Comparison of ENCODE assay signal across 30 mouse cellular contexts in the genomic region with DNA sequence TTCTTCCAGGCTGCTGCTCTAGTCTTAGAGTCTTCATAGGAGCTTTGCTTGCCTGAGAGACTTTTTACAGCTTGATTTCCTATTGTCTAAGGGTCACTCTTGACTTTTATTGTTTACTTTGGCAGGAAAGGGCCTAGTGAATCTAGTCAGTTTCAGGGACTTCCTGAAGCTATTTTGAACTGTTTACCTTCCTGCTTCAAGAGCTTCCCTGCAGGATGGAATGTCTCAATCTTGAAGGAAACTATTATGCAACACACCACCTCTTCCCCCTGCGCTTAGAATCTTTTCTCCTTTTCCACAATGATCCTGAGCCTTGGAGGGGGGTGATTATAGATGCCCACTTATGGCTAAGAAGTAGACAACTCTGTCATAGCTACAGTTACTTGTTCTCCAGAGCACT.
A peak's percentile ranks its signal among the peaks of the same experiment; 100 is the strongest.
DNase-seq lines count a peak whose midpoint lies in the region; ATAC-seq and TF ChIP-seq lines count a peak whose summit lies in the region.
"Had no signal": no experiment of that assay in that cellular context is flagged by ENCODE, and none has a peak within 500 bp of the region (broad histone marks: within the 10 kb centered on the region; RNA-seq: fewer than 3 reads in every experiment).

No protein-coding gene starts in this region.

- H3K27me3 ChIP-seq in lung, embryonic 14.5 days (ENCODE audit: insufficient read depth, low read length), result no peaks in the 10 kb centered on the region
- no peaks in the 10 kb centered on the region for H3K27me3 ChIP-seq in lung, postnatal 0 days (replicated peaks; ENCODE audit: insufficient read depth, low read length)
- H3K27me3 ChIP-seq: CH12.LX; embryonic facial prominence, embryonic 13.5 days; embryonic facial prominence, embryonic 15.5 days; forebrain, embryonic 12.5 days; Patski had no signal

- peak; percentile 46 for DNase-seq in lung, embryonic 14.5 days
- no peak for DNase-seq in lung, postnatal 10 days
- peak; percentile 58 for DNase-seq in lung, postnatal 0 days (ENCODE audit: low spot score)
- DNase-seq in lung, adult 2 months, result no peak
- DNase-seq in lung, postnatal 36 days, result peak; percentile 40
- no peak for DNase-seq in lung, postnatal 4 days
- DNase-seq in adipocyte (ENCODE audit: low spot score), result peak; percentile 27
- no peak for DNase-seq in cerebellum, postnatal 25 days
- DNase-seq: adrenal gland, adult 8-10 months; adrenal gland, postnatal 14 days; adrenal gland, postnatal 36 days; B cell, adult 2 months; cerebellum, adult 11-12 months; cerebellum, adult 2 months; cerebellum, adult 9-10 months; cerebellum, postnatal 10 days; cerebellum, postnatal 36 days; embryo, embryonic 11 days had no signal

- H3K9ac ChIP-seq in lung, embryonic 14.5 days, result no peak overlapping the region
- no peak overlapping the region for H3K9ac ChIP-seq in lung, postnatal 0 days (replicated peaks; ENCODE audit: low read depth)
- H3K9ac ChIP-seq: embryonic facial prominence, embryonic 13.5 days; embryonic facial prominence, embryonic 15.5 days; forebrain, embryonic 12.5 days had no signal

- H3K4me3 ChIP-seq in lung, embryonic 14.5 days (ENCODE audit: low read depth, low read length), result no peak overlapping the region
- H3K4me3 ChIP-seq in lung, postnatal 0 days (ENCODE audit: low read depth, low read length), result no peak overlapping the region
- no peak overlapping the region for H3K4me3 ChIP-seq in lung, adult 2 months (replicated peaks; ENCODE audit: extremely low read depth, low read depth, low read length)
- H3K4me3 ChIP-seq: embryonic facial prominence, embryonic 13.5 days; embryonic facial prominence, embryonic 15.5 days; erythroblast, embryonic 14.5 days; forebrain, embryonic 10.5 days; forebrain, embryonic 12.5 days had no signal

- H3K36me3 ChIP-seq in lung, embryonic 14.5 days (ENCODE audit: insufficient read depth), result peaks cover 15% of the 10 kb centered on the region; the same call in 1 of the 2 replicates
- H3K36me3 ChIP-seq in lung, postnatal 0 days (ENCODE audit: insufficient read depth, low read length), result no peaks in the 10 kb centered on the region
- H3K36me3 ChIP-seq: forebrain, embryonic 12.5 days had no signal

- TF ChIP-seq EP300 in lung, postnatal 0 days (IDR thresholded peaks at IDR 0.05), result peak; percentile 72

- no peak for ATAC-seq in lung, embryonic 14.5 days (ENCODE audit: insufficient read depth)
- 0 out of 2 replicates have a peak, but pooled peaks have one; percentile 20 for ATAC-seq in lung, postnatal 0 days
- ATAC-seq: activated CD4-positive, CD25-positive, alpha-beta regulatory T cell, adult 4 months; CD4-positive, CD25-positive, alpha-beta regulatory T cell, adult 4 months; forebrain, embryonic 14.5 days; forebrain, embryonic 16.5 days; Patski had no signal

- no peaks in the 10 kb centered on the region for H3K9me3 ChIP-seq in lung, embryonic 14.5 days (ENCODE audit: low read depth, low read length)
- H3K9me3 ChIP-seq in lung, postnatal 0 days (ENCODE audit: low read length), result no peaks in the 10 kb centered on the region
- H3K9me3 ChIP-seq: embryonic facial prominence, embryonic 13.5 days; embryonic facial prominence, embryonic 15.5 days; forebrain, embryonic 12.5 days; G1E had no signal

- WGBS in lung, embryonic 14.5 days, result 73% methylated on average over 1 of the region's 1 CpGs
- WGBS in lung, postnatal 0 days, result 34% methylated on average over 1 of the region's 1 CpGs
- 34% methylated on average over 1 of the region's 1 CpGs for WGBS in lung, adult 2 months

- no peak for TF ChIP-seq CTCF in lung, embryonic 14.5 days (IDR thresholded peaks at IDR 0.05; ENCODE audit: low read depth)
- no peak for TF ChIP-seq CTCF in lung, postnatal 0 days (IDR thresholded peaks at IDR 0.05)
- TF ChIP-seq CTCF in lung, adult 2 months (IDR thresholded peaks at IDR 0.05; ENCODE audit: insufficient read depth, low read length), result no peak

- no peak overlapping the region for H3K4me2 ChIP-seq in lung, embryonic 14.5 days
- H3K4me2 ChIP-seq in lung, postnatal 0 days (replicated peaks; ENCODE audit: low read depth, low read length), result no peak overlapping the region
- H3K4me2 ChIP-seq: embryonic facial prominence, embryonic 13.5 days; embryonic facial prominence, embryonic 15.5 days; forebrain, embryonic 12.5 days had no signal

- H3K27ac ChIP-seq in lung, embryonic 14.5 days (ENCODE audit: low read depth), result no peak overlapping the region
- no peak overlapping the region for H3K27ac ChIP-seq in lung, postnatal 0 days (ENCODE audit: low read length)
- H3K27ac ChIP-seq: embryonic facial prominence, embryonic 13.5 days; embryonic facial prominence, embryonic 15.5 days; forebrain, embryonic 10.5 days; forebrain, embryonic 12.5 days had no signal

- no peak for TF ChIP-seq POLR2A in lung, adult 2 months (IDR thresholded peaks at IDR 0.05; ENCODE audit: borderline replicate concordance, extremely low read depth, low read depth, low read length)

- peaks cover 11% of the 10 kb centered on the region for H3K4me1 ChIP-seq in lung, embryonic 14.5 days (ENCODE audit: insufficient read depth)
- peaks cover 13% of the 10 kb centered on the region; the same call in 1 of the 2 replicates for H3K4me1 ChIP-seq in lung, postnatal 0 days (ENCODE audit: insufficient read depth, low read depth, low read length)
- H3K4me1 ChIP-seq in lung, adult 2 months (ENCODE audit: control insufficient read depth, insufficient read depth, low read length), result peaks cover 17% of the 10 kb centered on the region
- H3K4me1 ChIP-seq: forebrain, embryonic 12.5 days had no signal

Comparison
In these comparisons a context has a peak if more than half of its experiments do, and no peak if none do; other contexts are left out.
1. DNase-seq: peak in lung, embryonic 14.5 days (single experiment), lung, postnatal 0 days (single experiment), lung, postnatal 36 days (single experiment) and adipocyte (single experiment); none in lung, postnatal 10 days (single experiment), lung, adult 2 months (single experiment), lung, postnatal 4 days (0 of 2) and cerebellum, postnatal 25 days (0 of 2).